Mouse (Mus musculus) c-Kit-positive CD71-positive TER-119-positive erythroid progenitor cells, embryonic 14.5 days (primary cell): ENCODE measurements around the gene Rnf26.

ENCODE experiments used
- DNase-seq: peaks from one replicate; pipeline ENCODE4 v3.0.0-alpha.2; 2013; ENCODE audit warnings: low spot score

Rnf26 gene

GRCm38 (mm10) chr9:44088877-44089608 is 24.3 kb downstream of the Rnf26 start:
- no peak for DNase-seq

DNA sequence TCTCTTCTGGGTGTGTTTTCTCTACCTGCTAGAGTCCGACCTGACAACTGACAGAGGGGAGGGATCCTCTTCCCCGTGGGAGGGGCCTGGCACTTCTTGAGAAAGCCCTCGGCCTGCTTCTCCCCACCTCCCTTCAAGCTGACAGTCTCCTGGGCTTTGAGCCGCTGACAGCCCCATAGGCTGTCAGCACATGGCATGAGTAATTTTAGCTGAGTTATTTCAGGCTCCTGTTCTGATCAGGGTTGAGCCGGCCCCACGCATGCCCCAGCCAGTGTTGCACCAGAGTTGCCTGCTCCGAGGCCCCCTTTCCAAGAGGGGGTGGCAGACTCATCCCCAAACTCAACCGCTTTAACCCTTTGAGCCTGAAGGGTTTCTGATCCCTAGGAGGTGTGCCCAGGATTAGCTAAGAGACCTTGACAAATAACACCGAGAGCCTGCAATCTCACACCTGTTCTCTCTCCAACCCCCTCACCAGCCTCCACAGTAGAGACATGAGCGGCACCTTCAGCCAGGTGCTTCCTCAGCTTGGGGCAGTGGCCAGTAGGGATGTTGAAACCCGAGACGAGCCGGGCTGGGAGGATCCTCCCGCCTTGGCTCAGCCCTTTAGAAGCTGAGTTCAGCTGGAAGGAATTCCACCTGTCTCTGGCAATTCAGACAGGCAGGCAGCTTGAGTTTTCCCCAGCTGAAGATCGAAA is 25.4 kb downstream of the Rnf26 start:
- no peak for DNase-seq

- DNase-seq, result no peak
These were observed 26.4 kb downstream of the Rnf26 start for GRCm38 (mm10) chr9:44086960-44087359.

GRCm38 (mm10) chr9:44085741-44086665 is 27.3 kb downstream of the Rnf26 start:
- no peak for DNase-seq

GRCm38 (mm10) chr9:44085276-44085675 is 28.0 kb downstream of the Rnf26 start:
- no peak for DNase-seq

DNA sequence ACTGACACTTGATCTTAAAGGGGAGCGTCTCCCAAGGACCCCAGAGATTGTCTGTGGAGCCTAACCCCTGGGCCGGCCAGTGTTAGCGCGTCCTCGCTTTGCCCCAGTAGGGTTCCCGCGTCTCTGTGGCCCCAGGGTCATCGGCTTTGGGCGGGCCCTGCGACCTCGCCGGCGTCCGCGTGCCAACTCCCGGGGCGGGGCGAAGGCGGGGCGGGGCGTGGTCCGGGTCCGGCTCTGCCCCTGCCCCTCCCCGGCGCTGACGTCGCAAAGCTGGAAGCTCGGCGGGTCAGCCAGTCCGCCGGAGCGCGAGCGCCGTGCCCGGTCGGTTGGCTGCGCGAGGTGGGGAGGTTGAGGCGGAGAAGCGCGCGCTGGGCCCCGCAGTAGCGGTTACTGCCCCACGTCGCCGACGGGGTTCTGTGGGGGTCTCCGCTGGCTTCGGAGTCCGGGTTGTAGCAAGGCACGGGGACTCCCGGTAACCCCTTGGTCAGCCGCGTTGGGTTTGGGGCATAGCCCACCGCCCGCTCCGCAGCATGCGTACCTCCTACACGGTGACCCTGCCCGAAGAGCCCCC is 28.6 kb downstream of the Rnf26 start:
- DNase-seq, result peak; percentile 72

- DNase-seq, result no peak
These were observed 29.1 kb downstream of the Rnf26 start for GRCm38 (mm10) chr9:44084236-44084635.

DNA sequence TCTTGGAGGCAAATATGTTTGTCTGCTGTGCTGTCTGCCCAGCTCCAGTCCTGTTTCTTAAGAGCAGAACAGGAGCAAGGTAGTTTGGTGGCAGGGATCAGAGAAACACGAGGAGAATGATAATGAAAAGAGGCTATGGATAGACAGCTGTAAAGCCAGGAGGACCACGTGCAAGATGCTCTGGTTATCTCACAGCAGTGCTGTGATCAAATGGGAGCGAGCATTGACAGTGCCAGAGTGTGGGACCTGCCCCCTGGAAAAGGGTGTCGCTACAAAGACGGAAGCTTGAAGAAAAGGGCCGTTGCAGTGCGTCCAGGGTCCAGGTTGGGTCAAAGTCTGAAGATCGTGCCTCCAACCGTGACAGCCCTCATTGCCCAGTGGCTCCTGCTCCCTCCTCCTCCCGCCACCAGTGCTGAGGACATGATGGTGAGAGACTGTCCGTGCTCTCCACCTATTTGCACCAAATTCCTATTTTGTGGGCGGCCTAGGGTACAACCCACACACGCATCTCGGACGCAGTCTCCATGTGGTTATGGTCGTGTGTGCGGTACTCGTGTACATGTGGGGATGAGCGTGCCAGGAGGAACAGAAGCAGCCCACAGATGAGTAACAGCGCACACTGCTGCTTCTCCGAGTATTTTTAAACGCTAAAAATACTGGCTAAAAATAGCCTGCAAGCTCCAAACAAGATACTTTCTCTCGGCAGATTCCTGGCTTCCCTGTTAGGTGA is 29.8 kb downstream of the Rnf26 start:
- no peak for DNase-seq

DNA sequence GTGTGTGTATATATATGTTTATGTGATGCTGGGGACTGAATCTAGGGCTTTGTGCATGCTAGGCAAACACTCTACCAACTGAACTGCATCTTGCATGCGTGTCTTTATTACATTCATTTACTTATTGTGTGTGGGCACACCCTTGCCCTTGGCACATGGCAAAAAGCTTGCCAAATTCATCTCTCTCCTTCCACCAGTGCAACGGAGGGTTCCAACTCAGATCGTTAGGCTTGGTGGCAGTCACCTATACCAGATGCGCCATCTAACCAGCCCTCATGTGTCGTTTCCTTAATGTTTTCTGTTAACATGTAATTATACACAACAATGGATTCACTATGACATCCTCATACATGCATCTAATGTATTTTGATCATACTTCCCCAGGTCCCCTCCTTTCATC is 31.1 kb downstream of the Rnf26 start:
- no peak for DNase-seq

- DNase-seq, result no peak
These were observed 31.7 kb downstream of the Rnf26 start for GRCm38 (mm10) chr9:44081581-44081980.

DNA sequence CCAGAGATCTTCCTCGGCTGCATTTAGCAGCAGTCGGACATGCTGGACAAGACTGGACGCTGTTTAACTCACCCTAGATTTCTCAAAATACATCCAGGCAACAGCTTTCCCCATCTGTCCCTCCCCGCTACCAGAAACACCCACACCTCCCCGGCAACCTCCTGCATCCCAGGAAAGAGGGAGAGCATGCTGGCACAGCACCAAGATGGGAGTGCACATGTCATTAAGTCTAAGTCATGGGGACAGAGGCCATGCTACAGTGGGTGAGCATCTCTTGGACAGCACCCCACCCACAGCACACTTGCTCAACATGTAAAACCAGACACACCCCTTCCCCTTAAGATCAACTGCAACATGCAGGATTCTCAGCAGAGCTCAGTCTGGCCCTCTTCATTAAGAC is 32.4 kb downstream of the Rnf26 start:
- no peak for DNase-seq

GRCm38 (mm10) chr9:44079997-44080780 is 33.1 kb downstream of the Rnf26 start:
- DNase-seq, result no peak

DNA sequence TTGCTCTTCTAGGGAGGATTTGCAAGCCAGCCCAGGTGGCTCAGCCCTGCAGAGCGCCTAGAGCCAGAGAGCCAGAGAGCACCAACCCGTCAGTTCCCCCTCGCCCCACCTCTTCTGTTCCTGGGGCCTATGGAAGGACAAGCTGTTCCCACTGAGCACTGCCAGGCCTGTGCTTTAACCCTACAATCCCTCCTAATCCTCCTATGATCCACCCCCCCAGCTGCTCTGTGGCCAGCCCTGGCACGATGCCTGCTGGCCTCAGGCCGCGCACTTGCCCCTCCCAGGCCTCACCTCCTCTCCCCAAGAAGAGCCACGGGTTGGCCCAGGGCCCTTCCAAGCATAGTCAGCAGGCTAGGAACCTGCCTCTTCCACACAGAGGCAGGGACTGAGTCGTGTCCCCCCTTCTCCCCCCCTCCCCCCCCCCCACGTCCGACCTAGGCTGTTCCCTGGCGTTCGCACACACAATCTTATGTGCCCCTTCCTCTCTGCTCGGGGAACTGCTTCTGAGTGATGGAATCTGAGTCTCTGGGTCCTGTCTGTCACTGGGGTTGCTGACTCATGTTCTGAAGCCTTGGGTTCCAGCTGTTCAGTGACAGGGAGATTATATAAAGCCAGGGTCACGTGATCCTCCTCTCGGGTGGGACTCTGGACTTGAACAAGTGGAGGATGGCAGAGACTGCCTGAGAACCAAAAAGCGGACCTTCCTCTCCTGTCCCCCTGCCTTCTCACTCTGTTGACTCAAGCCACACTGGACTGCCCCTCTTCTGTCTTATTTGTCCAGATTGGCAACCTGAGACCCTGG is 34.2 kb downstream of the Rnf26 start:
- no peak for DNase-seq

DNA sequence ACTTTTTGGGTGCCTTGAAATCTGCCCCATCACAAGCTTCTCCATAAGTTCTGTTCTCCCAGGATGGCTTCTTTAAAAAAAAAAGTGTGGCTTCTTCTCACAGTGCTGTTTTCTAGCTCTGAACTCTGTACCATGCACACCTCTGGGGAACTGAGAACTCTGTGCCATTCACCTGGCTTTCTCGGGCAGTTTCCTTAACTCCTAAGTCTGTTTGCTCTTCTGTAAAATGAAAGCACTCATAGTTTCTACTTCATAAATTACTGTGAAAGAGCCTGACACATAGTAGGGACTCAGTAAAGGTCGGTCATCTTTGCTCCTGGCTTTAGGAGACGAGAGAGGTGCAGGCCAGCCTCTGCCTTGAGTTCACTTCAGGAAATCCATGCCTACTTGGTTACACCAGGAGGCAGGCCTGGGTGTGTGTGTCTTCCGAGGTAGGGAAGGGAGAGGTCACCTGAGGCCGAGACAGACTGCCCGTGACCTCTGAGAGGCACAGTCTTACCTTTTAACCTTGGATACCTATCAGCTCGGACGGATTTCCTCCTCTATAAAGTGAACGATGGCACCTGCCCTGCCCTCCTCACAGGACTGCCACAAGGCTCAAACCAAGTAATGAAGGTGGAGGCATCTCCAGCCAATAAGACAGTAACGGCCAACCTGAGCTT is 35.0 kb downstream of the Rnf26 start:
- DNase-seq, result no peak

DNA sequence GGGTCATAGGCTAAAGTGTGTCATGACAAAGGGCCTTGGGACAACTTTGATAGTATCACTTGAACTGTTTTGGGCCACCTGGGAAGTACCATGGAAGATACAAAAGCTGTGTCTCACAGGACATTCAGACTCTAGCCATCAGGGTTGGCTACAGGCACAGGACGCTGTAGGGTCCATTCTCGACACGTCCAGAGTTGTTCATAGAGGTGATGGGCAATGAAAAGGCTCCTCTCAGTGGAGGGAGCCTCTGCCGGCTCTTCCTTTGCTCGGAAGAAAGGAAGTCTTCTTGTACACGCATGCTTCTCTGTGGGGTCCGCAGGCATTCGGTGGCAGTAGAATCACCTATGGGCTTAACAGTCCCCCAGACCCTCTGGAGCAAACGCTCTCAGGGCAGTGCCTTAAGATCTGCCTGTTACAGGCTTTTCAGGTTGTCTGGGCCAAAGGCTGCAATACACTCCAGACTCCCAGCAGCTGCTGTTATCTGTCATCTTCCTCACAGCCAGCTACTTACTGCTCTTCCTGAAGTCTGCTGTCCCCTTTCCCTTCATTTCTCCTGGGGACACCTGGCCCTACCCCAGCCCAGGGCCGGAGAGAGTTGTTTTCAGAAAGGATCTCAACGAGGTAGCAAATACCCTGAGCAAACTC is 35.9 kb downstream of the Rnf26 start:
- no peak for DNase-seq

DNA sequence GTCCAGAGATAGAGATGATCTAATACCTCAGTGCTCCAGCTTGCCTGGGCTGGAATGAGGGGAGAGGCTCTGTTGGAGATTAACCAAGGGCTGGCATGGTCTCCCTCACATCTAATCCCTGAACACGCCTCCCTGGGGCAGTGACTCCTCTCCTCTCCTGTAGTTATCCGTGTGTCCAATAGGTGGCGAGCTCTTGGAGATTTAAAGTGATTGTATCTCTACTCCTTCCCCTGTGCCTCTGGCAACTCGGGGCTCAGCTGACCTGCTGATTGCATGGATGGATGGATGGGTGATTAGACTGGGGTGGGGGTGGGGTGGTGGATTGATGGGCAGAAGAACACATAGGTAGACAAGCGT is 36.6 kb downstream of the Rnf26 start:
- DNase-seq, result peak; percentile 55

GRCm38 (mm10) chr9:44075996-44076763 is 37.1 kb downstream of the Rnf26 start:
- DNase-seq, result no peak
